Mouse (Mus musculus) testis, adult 2 months (tissue): ENCODE measurements around the gene Gm21981. TPM values are rescaled to one million over a fixed set of nuclear protein-coding genes. Genes with fewer than 3 reads are reported as not detected.

Experiments
- H3K27ac ChIP-seq: fragments of 200-500 bp; 2 replicates; pipeline ENCODE4 v1.5.1; 2012; ENCODE audit warnings: low read depth, low read length; ENCODE audit not compliant: control insufficient read depth, insufficient read depth
- H3K27me3 ChIP-seq: fragments of 200-500 bp; 2 replicates; pipeline ENCODE4 v1.6.1; 2012; ENCODE audit warnings: mild to moderate bottlenecking, low read length, moderate library complexity; ENCODE audit not compliant: control insufficient read depth, insufficient read depth
- H3K36me3 ChIP-seq: fragments of 200-500 bp; 2 replicates; pipeline ENCODE4 v1.6.1; 2012; ENCODE audit warnings: mild to moderate bottlenecking, low read length; ENCODE audit not compliant: control insufficient read depth, insufficient read depth
- H3K4me1 ChIP-seq: fragments of 200-500 bp; 2 replicates; pipeline ENCODE4 v1.6.1; 2012; ENCODE audit warnings: low read length; ENCODE audit not compliant: control insufficient read depth, insufficient read depth
- H3K4me3 ChIP-seq: fragments of 200-500 bp; 2 replicates; pipeline ENCODE4 v1.5.1; 2012; ENCODE audit warnings: low read depth, mild to moderate bottlenecking, low read length, moderate library complexity, mixed read lengths; ENCODE audit not compliant: control insufficient read depth
- CTCF ChIP-seq: fragments of 200-500 bp; IDR thresholded peaks from 2 replicates; pipeline ENCODE4 v1.5.1; 2012; ENCODE audit warnings: low read depth, mild to moderate bottlenecking, inconsistent platforms, low read length, moderate library complexity; ENCODE audit not compliant: control insufficient read depth, insufficient read depth, insufficient replicate concordance
- POLR2A ChIP-seq: fragments of 200-500 bp; IDR thresholded peaks from 2 replicates; pipeline ENCODE4 v1.6.1; 2012; ENCODE audit warnings: low read depth, mild to moderate bottlenecking, inconsistent platforms, low read length, moderate library complexity; ENCODE audit not compliant: control insufficient read depth
- polyA plus RNA-seq: library from polyadenylated mRNA; depleted of rRNA; stranded (reverse); fragments of >200 nt; gene quantifications from 2 replicates; pipeline ENCODE4 v1.2.3, GENCODE M21; 2012; rRNA removed

Gene Gm21981
- polyA plus RNA-seq, 1 experiment, result 0.95 TPM

- Histone ChIP-seq H3K27me3 (no peaks in the 10 kb centered on the region), H3K4me3 (no peak overlapping the region), H3K27ac (no peak overlapping the region), H3K4me1 (no peaks in the 10 kb centered on the region), H3K36me3 (no peaks in the 10 kb centered on the region)
- TF ChIP-seq POLR2A (no peak), CTCF (no peak)
Observed at GRCm38 (mm10) chr17:47648966-47649365, 45.3 kb downstream of the Gm21981 start.

GRCm38 (mm10) chr17:47646683-47647082 is 47.6 kb downstream of the Gm21981 start:
- H3K4me1 ChIP-seq, result no peaks in the 10 kb centered on the region
- no peak overlapping the region for H3K27ac ChIP-seq
- no peaks in the 10 kb centered on the region for H3K27me3 ChIP-seq
- H3K4me3 ChIP-seq, result no peak overlapping the region
- no peaks in the 10 kb centered on the region for H3K36me3 ChIP-seq
- no peak for TF ChIP-seq POLR2A
- TF ChIP-seq CTCF, result peak; percentile 8; the same call in 1 of the 2 replicates

DNA sequence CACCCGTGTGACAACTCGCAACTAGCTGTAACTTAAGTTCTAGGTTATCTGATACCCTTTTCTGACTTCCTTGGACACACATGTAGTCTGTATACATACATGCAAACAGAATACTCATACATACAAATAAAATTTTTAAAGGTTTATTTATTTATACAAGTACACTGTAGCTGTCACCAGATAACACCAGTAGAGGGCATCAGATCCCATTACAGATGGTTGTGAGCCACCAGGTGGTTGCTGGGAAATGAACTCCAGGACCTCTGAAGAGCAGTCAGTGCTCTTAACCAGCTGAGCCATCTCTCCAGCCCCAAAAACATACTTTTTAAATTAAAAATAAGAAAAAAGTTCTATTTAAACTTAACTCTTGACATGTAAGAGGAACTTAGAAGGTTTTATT is 51.3 kb downstream of the Gm21981 start:
- TF ChIP-seq CTCF (no peak), POLR2A (no peak)
- no peaks in the 10 kb centered on the region for H3K27me3 ChIP-seq
- H3K4me3 ChIP-seq, result no peak overlapping the region
- H3K36me3 ChIP-seq, result no peaks in the 10 kb centered on the region
- H3K27ac ChIP-seq, result no peak overlapping the region
- no peaks in the 10 kb centered on the region for H3K4me1 ChIP-seq

Other genes starting within 250 kb of the Gm21981 start
- gene Taf8, start 192.2 kb downstream of the Gm21981 start, polyA plus RNA-seq, result 15.3 and 17.3 TPM in 2 replicates
- 253 and 256 TPM in 2 replicates for gene Ccnd3, start 189.4 kb downstream of the Gm21981 start, polyA plus RNA-seq
- 16.3 and 17.6 TPM in 2 replicates for gene Bysl, start 83.0 kb downstream of the Gm21981 start, polyA plus RNA-seq
- 13.4 and 17.0 TPM in 2 replicates for gene Med20, start 82.9 kb downstream of the Gm21981 start, polyA plus RNA-seq
- gene Gm20517, start 82.9 kb downstream of the Gm21981 start, polyA plus RNA-seq, result 20.6 and 25.0 TPM in 2 replicates
- 67.0 and 80.5 TPM in 2 replicates for gene Usp49, start 63.8 kb downstream of the Gm21981 start, polyA plus RNA-seq
- gene Tomm6, start 6.1 kb downstream of the Gm21981 start, polyA plus RNA-seq, result 93.7 and 96.8 TPM in 2 replicates
- gene Frs3, start 5.4 kb downstream of the Gm21981 start, polyA plus RNA-seq, result 31.4 and 34.1 TPM in 2 replicates
- gene Prickle4, start 281 bp upstream of the Gm21981 start, polyA plus RNA-seq, result 2.7 and 3.4 TPM in 2 replicates
- 0.32 and 0.57 TPM in 2 replicates for gene Pgc, start 32.4 kb upstream of the Gm21981 start, polyA plus RNA-seq
- gene Tfeb, start 42.6 kb upstream of the Gm21981 start, polyA plus RNA-seq, result 4.4 and 5.2 TPM in 2 replicates
- gene Mdfi, start 140.2 kb upstream of the Gm21981 start, polyA plus RNA-seq, result 2.0 and 2.1 TPM in 2 replicates
- 7.6 and 7.8 TPM in 2 replicates for gene Foxp4, start 230.2 kb upstream of the Gm21981 start, polyA plus RNA-seq